Mouse (Mus musculus) kidney, embryonic 15.5 days (tissue): ENCODE measurements around the gene Snx25. TPM values are rescaled to one million over a fixed set of nuclear protein-coding genes. Genes with fewer than 3 reads are reported as not detected.
"Not testable (repeated sequence)": the region's sequence is repeated elsewhere in the genome, so short reads cannot be mapped to it uniquely, and the experiment has no call there.

Source experiments
- ATAC-seq: fragments of 200-750 bp; cut with Nextera tagmentation; replicated peaks from 2 replicates; pipeline ENCODE4 v1.8.0; 2017; ENCODE audit warnings: moderate TSS enrichment; ENCODE audit not compliant: low FRiP score
- H3K27ac ChIP-seq: fragments of 300-500 bp; sonication (generic); 2 replicates; pipeline ENCODE4 v1.5.1; 2015; ENCODE audit warnings: mild to moderate bottlenecking, inconsistent platforms
- H3K27me3 ChIP-seq: fragments of 300-500 bp; sonication (generic); 2 replicates; pipeline ENCODE4 v1.6.1; 2015; ENCODE audit warnings: inconsistent platforms
- H3K36me3 ChIP-seq: fragments of 300-500 bp; sonication (generic); 2 replicates; pipeline ENCODE4 v1.6.1; 2015; ENCODE audit warnings: inconsistent platforms
- H3K4me1 ChIP-seq: fragments of 300-500 bp; sonication (generic); 2 replicates; pipeline ENCODE4 v1.6.1; 2015; ENCODE audit warnings: inconsistent platforms
- H3K4me2 ChIP-seq: fragments of 300-500 bp; sonication (generic); 2 replicates; pipeline ENCODE4 v1.6.1; 2015; ENCODE audit warnings: moderate library complexity, mild to moderate bottlenecking, inconsistent platforms
- H3K4me3 ChIP-seq: fragments of 300-500 bp; sonication (generic); replicated peaks from 2 replicates; pipeline ENCODE4 v1.5.1; 2015; ENCODE audit warnings: mild to moderate bottlenecking, inconsistent platforms
- H3K9ac ChIP-seq: fragments of 300-500 bp; sonication (generic); 2 replicates; pipeline ENCODE4 v1.6.1; 2015; ENCODE audit warnings: mild to moderate bottlenecking, inconsistent platforms
- H3K9me3 ChIP-seq: fragments of 300-500 bp; sonication (generic); replicated peaks from 2 replicates; pipeline ENCODE4 v1.6.1; 2016; ENCODE audit warnings: inconsistent platforms
- WGBS: fragments of 180-500 bp; shearing (Covaris S2); methylation state at CpG from one replicate; pipeline ENCODE4 v1.1.7; 2015; ENCODE audit warnings: mixed read lengths; 5-methylcytosine and 5-hydroxymethylcytosine counted together
- polyA plus RNA-seq: library from polyadenylated mRNA; unstranded; fragments of >200 nt; fragmentation: Nextera tagmentation; extraction: Ambion mirVana; gene quantifications from 2 replicates; pipeline ENCODE4 v1.2.1, GENCODE M21; 2015

The Snx25 gene
- polyA plus RNA-seq, 1 experiment from 2014 or later = 5.1 TPM

- Histone ChIP-seq H3K27ac (no peak overlapping the region), H3K4me1 (no peaks in the 10 kb centered on the region), H3K4me2 (no peak overlapping the region), H3K36me3 (peaks cover 8% of the 10 kb centered on the region; the same call in 1 of the 2 replicates), H3K9me3 (no peaks in the 10 kb centered on the region), H3K4me3 (no peak overlapping the region), H3K9ac (no peak overlapping the region), H3K27me3 (no peaks in the 10 kb centered on the region)
- ATAC-seq = no peak
- WGBS = 84% methylated on average over 2 of the region's 2 CpGs
Observed at GRCm38 (mm10) chr8:46122498-46122897, 29.5 kb downstream of the Snx25 start.

- H3K27ac ChIP-seq = no peak overlapping the region
- peaks cover 16% of the 10 kb centered on the region for H3K36me3 ChIP-seq
- ATAC-seq = no peak
- WGBS = 95% methylated on average over 3 of the region's 3 CpGs
- H3K9me3 ChIP-seq = no peaks in the 10 kb centered on the region
- no peaks in the 10 kb centered on the region for H3K4me1 ChIP-seq
- H3K4me2 ChIP-seq = no peak overlapping the region
- no peaks in the 10 kb centered on the region for H3K27me3 ChIP-seq
- H3K9ac ChIP-seq = no peak overlapping the region
- no peak overlapping the region for H3K4me3 ChIP-seq
Observed at GRCm38 (mm10) chr8:46119176-46119575, 32.8 kb downstream of the Snx25 start.

- Histone ChIP-seq H3K9ac (no peak overlapping the region), H3K4me1 (no peaks in the 10 kb centered on the region), H3K4me2 (no peak overlapping the region), H3K9me3 (no peaks in the 10 kb centered on the region), H3K4me3 (no peak overlapping the region), H3K36me3 (peaks cover 11% of the 10 kb centered on the region), H3K27me3 (no peaks in the 10 kb centered on the region), H3K27ac (no peak overlapping the region)
- WGBS = 85% methylated on average over 3 of the region's 3 CpGs
- no peak for ATAC-seq
Observed at GRCm38 (mm10) chr8:46117172-46117571, 34.8 kb downstream of the Snx25 start.

GRCm38 (mm10) chr8:46113421-46114170, 38.4 kb downstream of the Snx25 start:
- not testable (repeated sequence) for H3K27ac ChIP-seq, H3K4me1 ChIP-seq, H3K4me3 ChIP-seq, H3K36me3 ChIP-seq, ATAC-seq, H3K27me3 ChIP-seq, H3K4me2 ChIP-seq, H3K9me3 ChIP-seq, H3K9ac ChIP-seq

GRCm38 (mm10) chr8:46107690-46108089, 44.3 kb downstream of the Snx25 start:
- Histone ChIP-seq H3K9ac (no peak overlapping the region), H3K27me3 (no peaks in the 10 kb centered on the region)

GRCm38 (mm10) chr8:46103434-46103833, 48.5 kb downstream of the Snx25 start:
- Histone ChIP-seq H3K36me3 (peaks cover 27% of the 10 kb centered on the region), H3K4me1 (0 out of 2 replicates have a peak, but pooled peaks cover 4% of the 10 kb centered on the region), H3K27ac (no peak overlapping the region), H3K4me3 (no peak overlapping the region), H3K27me3 (no peaks in the 10 kb centered on the region), H3K4me2 (no peak overlapping the region), H3K9ac (no peak overlapping the region), H3K9me3 (peaks cover 8% of the 10 kb centered on the region)
- WGBS = 92% methylated on average over 11 of the region's 11 CpGs
- ATAC-seq = no peak

More at GRCm38 (mm10) chr8:46107690-46108089, 44.3 kb downstream of the Snx25 start:
- peaks cover 9% of the 10 kb centered on the region; the same call in 1 of the 2 replicates for H3K4me1 ChIP-seq
- ATAC-seq = no peak
- no peak overlapping the region for H3K4me2 ChIP-seq
- no peak overlapping the region for H3K4me3 ChIP-seq
- H3K9me3 ChIP-seq = no peaks in the 10 kb centered on the region
- no peak overlapping the region for H3K27ac ChIP-seq
- H3K36me3 ChIP-seq = peaks cover 12% of the 10 kb centered on the region

- Histone ChIP-seq H3K4me3 (no peak overlapping the region), H3K4me1 (no peaks in the 10 kb centered on the region), H3K27ac (no peak overlapping the region), H3K4me2 (no peak overlapping the region), H3K27me3 (no peaks in the 10 kb centered on the region), H3K9me3 (no peaks in the 10 kb centered on the region), H3K36me3 (0 out of 2 replicates have a peak, but pooled peaks cover 7% of the 10 kb centered on the region), H3K9ac (no peak overlapping the region)
- 85% methylated on average over 6 of the region's 6 CpGs for WGBS
- no peak for ATAC-seq
Observed at GRCm38 (mm10) chr8:46092667-46093360, 59.1 kb downstream of the Snx25 start.

- Histone ChIP-seq H3K4me2 (no peak overlapping the region), H3K27me3 (no peaks in the 10 kb centered on the region), H3K27ac (no peak overlapping the region), H3K4me1 (no peaks in the 10 kb centered on the region), H3K9ac (no peak overlapping the region), H3K36me3 (0 out of 2 replicates have a peak, but pooled peaks cover 8% of the 10 kb centered on the region), H3K4me3 (no peak overlapping the region), H3K9me3 (no peaks in the 10 kb centered on the region)
- no peak for ATAC-seq
- WGBS = 81% methylated on average over 5 of the region's 5 CpGs
Observed at GRCm38 (mm10) chr8:46083141-46083540, 68.8 kb downstream of the Snx25 start.

GRCm38 (mm10) chr8:46081030-46081429, 70.9 kb downstream of the Snx25 start:
- Histone ChIP-seq H3K27me3 (no peaks in the 10 kb centered on the region), H3K36me3 (0 out of 2 replicates have a peak, but pooled peaks cover 8% of the 10 kb centered on the region), H3K27ac (no peak overlapping the region), H3K9me3 (no peaks in the 10 kb centered on the region), H3K4me3 (no peak overlapping the region), H3K9ac (no peak overlapping the region), H3K4me1 (no peaks in the 10 kb centered on the region), H3K4me2 (no peak overlapping the region)
- WGBS = 75% methylated on average over 2 of the region's 2 CpGs
- no peak for ATAC-seq

- no peak overlapping the region for H3K4me2 ChIP-seq
- H3K4me3 ChIP-seq = no peak overlapping the region
- H3K9me3 ChIP-seq = no peaks in the 10 kb centered on the region
- H3K27me3 ChIP-seq = no peaks in the 10 kb centered on the region
- 82% methylated on average over 6 of the region's 6 CpGs for WGBS
- H3K36me3 ChIP-seq = 0 out of 2 replicates have a peak, but pooled peaks cover 8% of the 10 kb centered on the region
- no peaks in the 10 kb centered on the region for H3K4me1 ChIP-seq
- ATAC-seq = no peak
- no peak overlapping the region for H3K27ac ChIP-seq
- H3K9ac ChIP-seq = no peak overlapping the region
Observed at GRCm38 (mm10) chr8:46078866-46079265, 73.1 kb downstream of the Snx25 start.

- Histone ChIP-seq H3K9ac (no peak overlapping the region), H3K4me1 (no peaks in the 10 kb centered on the region), H3K36me3 (0 out of 2 replicates have a peak, but pooled peaks cover 8% of the 10 kb centered on the region), H3K27me3 (no peaks in the 10 kb centered on the region), H3K27ac (no peak overlapping the region), H3K4me3 (no peak overlapping the region), H3K9me3 (no peaks in the 10 kb centered on the region), H3K4me2 (no peak overlapping the region)
- WGBS = 85% methylated on average over 5 of the region's 5 CpGs
- ATAC-seq = no peak
Observed at GRCm38 (mm10) chr8:46075223-46075622, 76.7 kb downstream of the Snx25 start.

GRCm38 (mm10) chr8:46073540-46074140, 78.3 kb downstream of the Snx25 start:
- 83% methylated on average over 2 of the region's 2 CpGs for WGBS
- H3K27me3 ChIP-seq = no peaks in the 10 kb centered on the region
- ATAC-seq = no peak

More at GRCm38 (mm10) chr8:46073540-46074140, 78.3 kb downstream of the Snx25 start:
- Histone ChIP-seq H3K36me3 (0 out of 2 replicates have a peak, but pooled peaks cover 2% of the 10 kb centered on the region), H3K27ac (no peak overlapping the region), H3K4me2 (no peak overlapping the region), H3K4me3 (no peak overlapping the region), H3K9ac (no peak overlapping the region), H3K4me1 (no peaks in the 10 kb centered on the region), H3K9me3 (no peaks in the 10 kb centered on the region)
